Mouse (Mus musculus): ENCODE results near the gene Agbl1. TPM values are rescaled to one million over a fixed set of nuclear protein-coding genes. Genes with fewer than 3 reads are reported as not detected.

The Agbl1 gene
- polyA plus RNA-seq, 1 experiment from 2014 or later = not detected

GRCm38 (mm10) chr7:77131950-77132349 is 902.3 kb downstream of the Agbl1 start:
- Histone ChIP-seq H3K27ac (no peak overlapping the region), H3K79me2 (ENCODE audit: inconsistent target) (no peaks in the 10 kb centered on the region), H3K4me3 (ENCODE audit: inconsistent target) (no peak overlapping the region), H3K36me3 (ENCODE audit: inconsistent target) (no peaks in the 10 kb centered on the region)
- WGBS (ENCODE audit: missing documents) = 16% methylated on average over 7 of the region's 7 CpGs

- no peak overlapping the region for H3K27ac ChIP-seq
- no peaks in the 10 kb centered on the region for H3K36me3 ChIP-seq (ENCODE audit: inconsistent target)
- WGBS (ENCODE audit: missing documents) = 14% methylated on average over 15 of the region's 15 CpGs
- no peak overlapping the region for H3K4me3 ChIP-seq (ENCODE audit: inconsistent target)
- no peaks in the 10 kb centered on the region for H3K79me2 ChIP-seq (ENCODE audit: inconsistent target)
Observed at GRCm38 (mm10) chr7:77132615-77133420, 903.1 kb downstream of the Agbl1 start.

- no peak overlapping the region for H3K4me3 ChIP-seq (ENCODE audit: inconsistent target)
- WGBS (ENCODE audit: missing documents) = 91% methylated on average over 2 of the region's 2 CpGs
- H3K27ac ChIP-seq = no peak overlapping the region
- no peaks in the 10 kb centered on the region for H3K79me2 ChIP-seq (ENCODE audit: inconsistent target)
- H3K36me3 ChIP-seq (ENCODE audit: inconsistent target) = no peaks in the 10 kb centered on the region
Observed at GRCm38 (mm10) chr7:77134860-77135259, 905.2 kb downstream of the Agbl1 start.

- no peaks in the 10 kb centered on the region for H3K79me2 ChIP-seq (ENCODE audit: inconsistent target)
- H3K27ac ChIP-seq = no peak overlapping the region
- no peaks in the 10 kb centered on the region for H3K36me3 ChIP-seq (ENCODE audit: inconsistent target)
- no peak overlapping the region for H3K4me3 ChIP-seq (ENCODE audit: inconsistent target)
Observed at GRCm38 (mm10) chr7:77138707-77139106, 909.0 kb downstream of the Agbl1 start.

- Histone ChIP-seq H3K79me2 (ENCODE audit: inconsistent target) (no peaks in the 10 kb centered on the region), H3K27ac (no peak overlapping the region), H3K36me3 (ENCODE audit: inconsistent target) (no peaks in the 10 kb centered on the region), H3K4me3 (ENCODE audit: inconsistent target) (no peak overlapping the region)
- 71% methylated on average over 2 of the region's 3 CpGs for WGBS (ENCODE audit: missing documents)
Observed at GRCm38 (mm10) chr7:77147527-77147926, 917.8 kb downstream of the Agbl1 start.

- Histone ChIP-seq H3K4me3 (ENCODE audit: inconsistent target) (no peak overlapping the region), H3K27ac (no peak overlapping the region), H3K36me3 (ENCODE audit: inconsistent target) (no peaks in the 10 kb centered on the region), H3K79me2 (ENCODE audit: inconsistent target) (no peaks in the 10 kb centered on the region)
- WGBS (ENCODE audit: missing documents) = 41% methylated on average over 4 of the region's 4 CpGs
Observed at GRCm38 (mm10) chr7:77148820-77149219, 919.1 kb downstream of the Agbl1 start.

GRCm38 (mm10) chr7:77149846-77150245 is 920.2 kb downstream of the Agbl1 start:
- Histone ChIP-seq H3K36me3 (ENCODE audit: inconsistent target) (no peaks in the 10 kb centered on the region), H3K79me2 (ENCODE audit: inconsistent target) (no peaks in the 10 kb centered on the region), H3K27ac (no peak overlapping the region), H3K4me3 (ENCODE audit: inconsistent target) (no peak overlapping the region)
- WGBS (ENCODE audit: missing documents) = 83% methylated on average over 1 of the region's 2 CpGs

GRCm38 (mm10) chr7:77152393-77152792 is 922.7 kb downstream of the Agbl1 start:
- 75% methylated on average over 3 of the region's 3 CpGs for WGBS (ENCODE audit: missing documents)
- Histone ChIP-seq H3K4me3 (ENCODE audit: inconsistent target) (no peak overlapping the region), H3K79me2 (ENCODE audit: inconsistent target) (no peaks in the 10 kb centered on the region), H3K27ac (no peak overlapping the region), H3K36me3 (ENCODE audit: inconsistent target) (no peaks in the 10 kb centered on the region)

- no peaks in the 10 kb centered on the region for H3K36me3 ChIP-seq (ENCODE audit: inconsistent target)
- WGBS (ENCODE audit: missing documents) = 78% methylated on average over 1 of the region's 1 CpGs
- H3K4me3 ChIP-seq (ENCODE audit: inconsistent target) = no peak overlapping the region
- H3K27ac ChIP-seq = no peak overlapping the region
- H3K79me2 ChIP-seq (ENCODE audit: inconsistent target) = no peaks in the 10 kb centered on the region
Observed at GRCm38 (mm10) chr7:77152909-77153308, 923.2 kb downstream of the Agbl1 start.

- 100% methylated on average over 1 of the region's 1 CpGs for WGBS (ENCODE audit: missing documents)
- no peaks in the 10 kb centered on the region for H3K36me3 ChIP-seq (ENCODE audit: inconsistent target)
- no peak overlapping the region for H3K4me3 ChIP-seq (ENCODE audit: inconsistent target)
- H3K27ac ChIP-seq = no peak overlapping the region
- H3K79me2 ChIP-seq (ENCODE audit: inconsistent target) = no peaks in the 10 kb centered on the region
Observed at GRCm38 (mm10) chr7:77164921-77165320, 935.2 kb downstream of the Agbl1 start.

Measured in macrophage (primary cell).